Comparison of ENCODE assay signal across 8 mouse cellular contexts in genomic region chr8:116943161-116943554, GRCm38 (mm10). TPM values are rescaled to one million over a fixed set of nuclear protein-coding genes. Genes with fewer than 3 reads are reported as not detected.
DNase-seq lines count a peak whose midpoint lies in the region; ATAC-seq lines count a peak whose summit lies in the region.

Atmin (plus strand) TSS chr8:116943393.

- peak; percentile 93 for DNase-seq in adrenal gland, adult 2 months
- peak; percentile 92 for DNase-seq in embryo, embryonic 10.5 days (ENCODE audit: low spot score)
- DNase-seq in gastrocnemius, postnatal 14 days: peak; percentile 90
- DNase-seq in induced T-regulatory cell, adult 2 months (ENCODE audit: low read depth): peak; percentile 90
- DNase-seq in left cerebral cortex, postnatal 14 days (ENCODE audit: low spot score in 2 of 2): peak; percentile 79 to 86
- peak; percentile 82 for DNase-seq in right cerebral cortex, postnatal 25 days
- DNase-seq in urinary bladder, postnatal 36 days (ENCODE audit: low spot score in 2 of 2): peak; percentile 68 to 82

- intact Hi-C loops in gastrocnemius, postnatal 14 days (cut with DNase I; ENCODE audit: low total_unique reads): loop anchor here (5.0 kb wide), 1 partner anchor 34 kb away; the partner anchor contains the start of gene 1700030J22Rik
- intact Hi-C loops in left cerebral cortex, postnatal 14 days (cut with DNase I): loop anchor here (2.0 to 10.0 kb wide), 2 partner anchors 36 to 532 kb away; partner anchors contain the start of gene 1700030J22Rik

- ATAC-seq in megakaryocyte-erythroid progenitor cell, adult 5-6 weeks (replicated peaks; ENCODE audit: low FRiP score, low TSS enrichment, poor library complexity, severe bottlenecking): peak; percentile 39

RNA-seq across cellular contexts. Expression of gene Atmin, which starts in this region (rescaled TPM):
- total RNA-seq in adrenal gland, adult 2 months (2021): 10 to 100 TPM; 23.6 to 23.7 TPM
- polyA plus RNA-seq in adrenal gland, adult 2 months (2012; rRNA removed): 10.1 and 10.4 TPM in 2 replicates
- 10 to 100 TPM; 10.9 to 12.2 TPM for total RNA-seq in gastrocnemius, postnatal 14 days (2021)
- 10 to 100 TPM; 41.1 to 46.4 TPM for total RNA-seq in left cerebral cortex, postnatal 14 days (2021)
- total RNA-seq in megakaryocyte-erythroid progenitor cell, adult 5-6 weeks (2014; fragmentation: Nextera tagmentation): 15.5 and 19.7 TPM in 2 replicates
- total RNA-seq in megakaryocyte-erythroid progenitor cell, adult 5-6 weeks (2017): 10.9 and 18.4 TPM in 2 replicates

Comparison
In these comparisons a context has a peak if more than half of its experiments do, and no peak if none do; other contexts are left out.
1. Peak in every context shown above with its lines: DNase-seq and ATAC-seq.